Mouse (Mus musculus) stomach, embryonic 16.5 days (tissue): ENCODE data around the gene Cobl. TPM values are rescaled to one million over a fixed set of nuclear protein-coding genes. Genes with fewer than 3 reads are reported as not detected.

Source experiments
- ATAC-seq: fragments of 200-750 bp; cut with Nextera tagmentation; 2 replicates; pipeline ENCODE4 v1.8.0; 2017; ENCODE audit warnings: moderate number of reproducible peaks, moderate TSS enrichment; ENCODE audit not compliant: insufficient read depth, low FRiP score
- H3K27ac ChIP-seq: fragments of 300-500 bp; sonication (generic); 2 replicates; pipeline ENCODE4 v1.5.1; 2014; ENCODE audit warnings: low read length
- H3K27me3 ChIP-seq: fragments of 300-500 bp; sonication (generic); 2 replicates; pipeline ENCODE4 v1.6.1; 2014; ENCODE audit warnings: low read length, control low read depth, mixed read lengths; ENCODE audit not compliant: control insufficient read depth, insufficient read depth
- H3K36me3 ChIP-seq: fragments of 300-500 bp; sonication (generic); 2 replicates; pipeline ENCODE4 v1.6.1; 2014; ENCODE audit warnings: low read length; ENCODE audit not compliant: control insufficient read depth, insufficient read depth
- H3K4me1 ChIP-seq: fragments of 300-500 bp; sonication (generic); 2 replicates; pipeline ENCODE4 v1.6.1; 2014; ENCODE audit warnings: low read length, control low read depth, mixed read lengths; ENCODE audit not compliant: control insufficient read depth, insufficient read depth
- H3K4me2 ChIP-seq: fragments of 300-500 bp; sonication (generic); 2 replicates; pipeline ENCODE4 v1.6.1; 2014; ENCODE audit warnings: low read depth, low read length, mixed read lengths
- H3K4me3 ChIP-seq: fragments of 300-500 bp; sonication (generic); replicated peaks from 2 replicates; pipeline ENCODE4 v1.5.1; 2014; ENCODE audit warnings: mild to moderate bottlenecking, low read length
- H3K9ac ChIP-seq: fragments of 300-500 bp; sonication (generic); 2 replicates; pipeline ENCODE4 v1.6.1; 2014; ENCODE audit warnings: low read length
- H3K9me3 ChIP-seq: fragments of 300-500 bp; sonication (generic); replicated peaks from 2 replicates; pipeline ENCODE4 v1.6.1; 2016; ENCODE audit warnings: low read length, control low read depth; ENCODE audit not compliant: control insufficient read depth
- whole genome bisulfite sequencing: fragments of 180-500 bp; shearing (Covaris S2); extraction: QIAGEN DNeasy Blood & Tissue Kit; methylation state at CpG from one replicate; pipeline ENCODE4 v1.1.7; 2014; 5-methylcytosine and 5-hydroxymethylcytosine counted together
- polyA plus RNA-seq: library from polyadenylated mRNA; unstranded; fragments of >200 nt; fragmentation: Nextera tagmentation; extraction: Ambion mirVana; gene quantifications from 2 replicates; pipeline ENCODE4 v1.2.1, GENCODE M21; 2015

Cobl gene
- polyA plus RNA-seq, 1 experiment from 2014 or later = 15.4 TPM

DNA sequence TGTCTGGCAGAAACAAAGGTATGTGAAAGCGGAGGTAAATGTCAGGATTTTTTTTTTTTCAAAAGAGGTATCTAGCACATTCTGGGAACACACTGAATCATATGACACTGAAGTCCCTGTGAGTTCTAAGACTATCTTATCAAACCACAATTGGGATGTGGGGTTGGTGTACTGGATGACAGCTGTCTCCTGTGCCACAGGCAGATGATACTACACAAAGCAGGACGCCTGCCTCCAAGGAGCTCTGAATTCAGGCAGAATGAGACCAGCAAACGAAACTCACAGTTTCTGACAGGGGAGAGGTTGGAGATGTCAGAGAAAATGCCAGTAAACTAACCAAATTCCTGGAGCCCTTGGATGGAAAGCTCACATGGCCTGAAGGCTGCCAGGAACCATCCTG is 5.9 kb downstream of the Cobl start:
- no peaks in the 10 kb centered on the region for H3K27me3 ChIP-seq
- no peak overlapping the region for H3K9ac ChIP-seq
- ATAC-seq = no peak
- no peak overlapping the region for H3K27ac ChIP-seq
- no peak overlapping the region for H3K4me3 ChIP-seq
- H3K9me3 ChIP-seq = no peaks in the 10 kb centered on the region
- no peak overlapping the region for H3K4me2 ChIP-seq
- 75% methylated on average over 3 of the region's 3 CpGs for WGBS
- peaks cover 2% of the 10 kb centered on the region for H3K4me1 ChIP-seq
- H3K36me3 ChIP-seq = no peaks in the 10 kb centered on the region

DNA sequence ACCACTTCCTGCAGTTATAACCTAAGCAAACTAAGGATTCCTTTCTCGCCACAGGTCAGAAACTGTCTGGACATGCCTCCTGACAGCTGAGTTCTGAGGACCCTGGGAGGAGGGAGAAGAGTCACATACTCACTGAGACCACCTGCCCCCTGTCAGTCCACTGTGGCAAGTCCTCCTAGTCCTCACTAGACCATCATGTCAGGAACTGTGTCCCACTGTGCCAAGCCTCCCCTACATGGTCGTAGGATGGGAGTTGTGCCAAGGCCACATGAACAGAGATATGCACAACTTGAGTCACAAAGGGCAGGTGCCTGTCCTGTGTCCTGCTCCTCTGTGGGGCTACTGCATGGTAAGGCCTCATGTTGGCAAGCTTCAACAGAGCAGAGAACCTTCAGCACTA is 6.4 kb downstream of the Cobl start:
- WGBS = 80% methylated on average over 2 of the region's 2 CpGs
- no peaks in the 10 kb centered on the region for H3K9me3 ChIP-seq
- no peak overlapping the region for H3K4me2 ChIP-seq
- H3K4me3 ChIP-seq = no peak overlapping the region
- H3K4me1 ChIP-seq = no peaks in the 10 kb centered on the region
- H3K27ac ChIP-seq = no peak overlapping the region
- ATAC-seq = no peak
- H3K27me3 ChIP-seq = no peaks in the 10 kb centered on the region
- H3K36me3 ChIP-seq = no peaks in the 10 kb centered on the region
- no peak overlapping the region for H3K9ac ChIP-seq

- WGBS = 62% methylated on average over 3 of the region's 3 CpGs
Measured at GRCm38 (mm10) chr11:12448101-12448500, 16.7 kb downstream of the Cobl start.

GRCm38 (mm10) chr11:12445222-12445621 is 19.5 kb downstream of the Cobl start:
- H3K4me2 ChIP-seq = no peak overlapping the region
- H3K4me3 ChIP-seq = no peak overlapping the region
- no peak for ATAC-seq
- H3K27me3 ChIP-seq = no peaks in the 10 kb centered on the region
- H3K27ac ChIP-seq = no peak overlapping the region
- H3K4me1 ChIP-seq = no peaks in the 10 kb centered on the region
- WGBS = 74% methylated on average over 2 of the region's 2 CpGs
- H3K36me3 ChIP-seq = no peaks in the 10 kb centered on the region
- H3K9me3 ChIP-seq = no peaks in the 10 kb centered on the region
- H3K9ac ChIP-seq = no peak overlapping the region

More at GRCm38 (mm10) chr11:12448101-12448500, 16.7 kb downstream of the Cobl start:
- no peak overlapping the region for H3K9ac ChIP-seq
- no peaks in the 10 kb centered on the region for H3K4me1 ChIP-seq
- H3K27ac ChIP-seq = no peak overlapping the region
- no peaks in the 10 kb centered on the region for H3K9me3 ChIP-seq
- ATAC-seq = no peak
- H3K4me2 ChIP-seq = no peak overlapping the region
- H3K27me3 ChIP-seq = no peaks in the 10 kb centered on the region
- H3K4me3 ChIP-seq = no peak overlapping the region
- no peaks in the 10 kb centered on the region for H3K36me3 ChIP-seq

DNA sequence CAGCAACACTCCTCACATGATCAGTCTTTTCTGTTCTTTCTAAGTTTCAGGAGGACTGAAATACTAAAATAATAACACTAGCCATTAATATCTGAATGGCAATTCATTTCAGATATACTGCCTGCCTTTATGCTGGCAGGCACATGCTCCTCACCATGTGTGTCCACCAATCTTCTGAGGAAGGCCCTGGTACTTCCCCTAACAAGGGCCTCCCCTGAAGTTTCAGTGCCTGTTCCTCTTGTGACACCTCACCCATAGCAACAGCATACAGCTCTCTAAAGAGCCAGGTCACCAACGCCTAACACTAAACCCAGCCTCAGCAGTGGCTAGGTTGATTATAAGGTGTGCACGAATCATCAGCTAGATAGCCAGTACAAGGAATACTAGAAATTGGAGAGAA is 20.5 kb downstream of the Cobl start:
- Histone ChIP-seq H3K36me3 (no peaks in the 10 kb centered on the region), H3K4me2 (no peak overlapping the region), H3K9ac (no peak overlapping the region), H3K27ac (no peak overlapping the region), H3K27me3 (no peaks in the 10 kb centered on the region), H3K4me3 (no peak overlapping the region), H3K4me1 (no peaks in the 10 kb centered on the region), H3K9me3 (no peaks in the 10 kb centered on the region)
- 70% methylated on average over 2 of the region's 2 CpGs for WGBS
- no peak for ATAC-seq

- Histone ChIP-seq H3K36me3 (no peaks in the 10 kb centered on the region), H3K4me2 (no peak overlapping the region), H3K27ac (no peak overlapping the region), H3K4me3 (no peak overlapping the region), H3K9ac (no peak overlapping the region), H3K4me1 (no peaks in the 10 kb centered on the region), H3K9me3 (no peaks in the 10 kb centered on the region), H3K27me3 (no peaks in the 10 kb centered on the region)
- ATAC-seq = no peak
- WGBS = 66% methylated on average over 4 of the region's 4 CpGs
Measured at GRCm38 (mm10) chr11:12443614-12444013, 21.1 kb downstream of the Cobl start.

GRCm38 (mm10) chr11:12443185-12443584 is 21.6 kb downstream of the Cobl start:
- Histone ChIP-seq H3K4me3 (no peak overlapping the region), H3K27ac (no peak overlapping the region), H3K9ac (no peak overlapping the region), H3K4me2 (no peak overlapping the region), H3K4me1 (no peaks in the 10 kb centered on the region), H3K9me3 (no peaks in the 10 kb centered on the region), H3K36me3 (no peaks in the 10 kb centered on the region), H3K27me3 (no peaks in the 10 kb centered on the region)
- ATAC-seq = no peak
- WGBS = 62% methylated on average over 5 of the region's 5 CpGs

DNA sequence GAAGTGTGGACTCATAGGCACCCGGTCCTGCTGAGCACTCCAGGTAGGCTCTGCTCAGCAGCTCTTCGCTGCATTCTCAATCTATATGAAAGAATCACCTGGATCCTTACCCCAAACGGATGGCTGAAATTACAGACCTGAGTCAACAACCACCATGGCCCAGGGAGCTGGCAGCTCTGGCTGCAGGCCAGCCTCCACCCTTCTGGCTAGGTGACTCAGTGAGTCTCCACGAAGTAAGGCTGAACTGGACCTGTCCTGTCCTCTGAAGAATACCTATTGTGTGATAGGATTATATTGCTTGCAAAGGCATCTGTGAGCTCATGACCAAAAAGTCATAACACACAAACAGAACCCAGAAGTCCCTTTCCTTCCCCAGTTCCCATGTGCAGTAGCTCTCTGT is 22.5 kb downstream of the Cobl start:
- H3K27ac ChIP-seq = no peak overlapping the region
- 71% methylated on average over 4 of the region's 4 CpGs for WGBS
- H3K9ac ChIP-seq = no peak overlapping the region
- no peak overlapping the region for H3K4me2 ChIP-seq
- H3K9me3 ChIP-seq = no peaks in the 10 kb centered on the region
- no peaks in the 10 kb centered on the region for H3K36me3 ChIP-seq
- no peaks in the 10 kb centered on the region for H3K27me3 ChIP-seq
- H3K4me1 ChIP-seq = no peaks in the 10 kb centered on the region
- ATAC-seq = no peak
- H3K4me3 ChIP-seq = no peak overlapping the region

DNA sequence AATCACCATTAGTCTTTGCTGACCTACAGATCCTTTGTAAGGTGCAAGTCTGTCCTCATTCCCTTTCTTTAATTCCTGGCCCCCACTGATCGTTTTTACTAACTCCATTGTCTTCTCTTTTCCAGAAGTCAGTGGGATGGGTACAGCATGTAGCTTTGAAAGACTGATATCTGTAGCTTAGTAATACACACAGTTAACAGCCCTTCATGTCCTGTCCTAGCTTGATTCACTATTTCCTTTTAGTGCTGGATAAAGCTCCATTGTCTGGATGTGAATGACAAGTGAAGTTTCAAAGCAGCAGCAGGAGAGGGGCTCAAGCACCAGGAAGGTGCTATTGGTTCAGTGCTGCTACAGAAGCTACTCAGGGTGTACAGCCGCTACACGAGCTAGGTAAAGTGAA is 28.9 kb downstream of the Cobl start:
- H3K4me1 ChIP-seq = no peaks in the 10 kb centered on the region
- H3K27ac ChIP-seq = no peak overlapping the region
- H3K4me2 ChIP-seq = no peak overlapping the region
- no peaks in the 10 kb centered on the region for H3K27me3 ChIP-seq
- no peak for ATAC-seq
- WGBS = 78% methylated on average over 3 of the region's 3 CpGs
- H3K9ac ChIP-seq = no peak overlapping the region
- H3K9me3 ChIP-seq = no peaks in the 10 kb centered on the region
- no peaks in the 10 kb centered on the region for H3K36me3 ChIP-seq
- no peak overlapping the region for H3K4me3 ChIP-seq

DNA sequence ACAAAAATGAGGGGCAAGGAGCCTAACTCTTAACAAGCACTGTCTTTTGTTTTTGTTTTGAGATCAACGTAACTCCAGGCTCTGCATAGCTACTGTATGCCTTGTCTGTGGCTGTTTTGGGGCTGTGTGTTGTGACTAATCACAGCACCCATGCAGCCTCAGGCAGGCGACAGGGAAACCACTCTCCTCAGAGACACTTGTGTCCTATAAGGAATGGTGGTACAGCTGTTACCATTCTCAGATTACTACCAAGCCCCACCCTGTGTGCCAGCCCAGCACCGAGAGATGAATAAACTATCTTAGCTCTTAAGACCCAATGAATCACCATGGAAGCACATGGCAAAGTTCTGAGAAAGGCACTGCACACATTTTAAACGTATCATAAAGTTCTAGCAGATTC is 29.7 kb downstream of the Cobl start:
- H3K27me3 ChIP-seq = no peaks in the 10 kb centered on the region
- ATAC-seq = no peak
- no peak overlapping the region for H3K4me3 ChIP-seq
- H3K9me3 ChIP-seq = no peaks in the 10 kb centered on the region
- 38% methylated on average over 4 of the region's 4 CpGs for WGBS
- H3K9ac ChIP-seq = no peak overlapping the region
- H3K27ac ChIP-seq = 0 out of 2 replicates have a peak overlapping the region, but pooled peaks have one; percentile 20
- H3K4me2 ChIP-seq = no peak overlapping the region
- H3K4me1 ChIP-seq = peaks cover 6% of the 10 kb centered on the region; the same call in 1 of the 2 replicates
- no peaks in the 10 kb centered on the region for H3K36me3 ChIP-seq
